Mouse (Mus musculus) gastrocnemius, adult 2 months (tissue): Measurements from ENCODE around the gene Pawr. TPM values are rescaled to one million over a fixed set of nuclear protein-coding genes. Genes with fewer than 3 reads are reported as not detected.
"Not testable (repeated sequence)": the region's sequence is repeated elsewhere in the genome, so short reads cannot be mapped to it uniquely, and the experiment has no call there.

ENCODE experiments used
- DNase-seq: peaks from one replicate; pipeline ENCODE4 v3.0.0; 2022
- H3K27ac ChIP-seq: fragments of 200-600 bp; 2 replicates; pipeline ENCODE4 v1.8.1; 2022; ENCODE audit warnings: mild to moderate bottlenecking
- H3K4me3 ChIP-seq: fragments of 200-600 bp; 2 replicates; pipeline ENCODE4 v1.8.1; 2022; ENCODE audit warnings: mild to moderate bottlenecking, moderate library complexity
- CTCF ChIP-seq: fragments of 200-600 bp; IDR thresholded peaks from 2 replicates; pipeline ENCODE4 v1.8.1; 2022; ENCODE audit warnings: antibody characterized with exemption, mild to moderate bottlenecking, moderate library complexity
- intact Hi-C: fragments of 180-260 bp; cut with DNase I; formaldehyde crosslinking; loops from one replicate; pipeline ENCODE4 v1.15.1; 2025
- total RNA-seq, 2 experiments: library from RNA; stranded (reverse); gene quantifications; 2 replicates each; pipeline ENCODE4 v1.2.3; 2021

Gene Pawr
- total RNA-seq, 2 experiments from 2014 or later: 0.99 to 1.0 TPM

DNA sequence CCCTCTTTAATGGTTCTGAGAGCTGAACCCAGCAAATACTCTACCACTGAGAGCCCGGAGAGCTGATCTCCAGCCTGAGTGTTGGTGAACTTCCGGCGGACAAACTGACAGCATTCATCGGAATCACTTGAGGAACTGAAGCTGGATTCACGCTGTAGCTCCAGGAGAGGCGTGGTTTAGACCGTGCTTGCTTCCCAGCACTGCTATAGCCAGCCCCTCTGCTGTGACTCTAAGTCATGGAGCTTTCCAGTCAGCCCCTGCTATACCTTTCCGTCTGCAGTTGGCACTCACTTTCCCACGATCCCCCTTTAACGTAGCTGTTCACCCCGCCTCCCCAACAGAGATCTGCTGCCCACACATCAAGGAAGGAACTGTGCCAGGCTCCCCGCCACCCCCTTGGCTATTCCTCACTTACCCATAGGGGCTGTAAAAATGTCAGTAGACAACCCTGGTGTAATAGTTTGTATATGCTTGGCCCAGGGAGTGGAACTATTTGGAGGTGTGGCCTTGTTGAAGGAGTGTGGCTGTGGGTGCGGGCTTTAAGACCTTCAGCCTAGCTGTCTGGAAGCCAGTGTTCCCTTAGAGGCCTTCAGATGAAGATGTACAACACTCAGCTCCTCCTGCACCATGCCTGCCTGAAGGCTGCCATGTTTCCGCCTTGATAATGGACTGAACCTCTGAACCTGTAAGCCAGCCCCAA lies 83.2 kb downstream of the Pawr start:
- no peak overlapping the region for H3K4me3 ChIP-seq
- no peak for DNase-seq
- intact Hi-C loops: no loop called here
- H3K27ac ChIP-seq: no peak overlapping the region
- TF ChIP-seq CTCF: no peak

DNA sequence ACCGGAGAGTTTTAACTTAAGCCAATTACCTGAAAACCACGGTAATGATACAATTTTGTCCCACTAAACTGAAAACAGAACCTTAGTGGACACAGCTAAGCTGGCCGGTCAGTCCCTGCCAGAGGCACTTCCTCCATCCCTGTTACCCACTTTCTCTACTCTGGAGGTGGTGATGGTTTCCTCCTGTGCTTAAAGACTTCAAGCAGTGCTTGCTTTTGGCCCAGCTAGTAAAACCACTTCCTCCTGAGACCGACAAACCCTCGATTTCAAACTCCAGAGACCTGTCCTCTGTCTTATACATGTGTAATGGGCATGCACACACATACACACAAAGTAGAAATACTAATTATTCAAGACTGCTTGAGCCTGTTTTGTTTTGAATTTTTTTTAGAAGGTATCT lies 85.5 kb downstream of the Pawr start:
- intact Hi-C loops: no loop called here
- H3K27ac ChIP-seq: no peak overlapping the region
- no peak overlapping the region for H3K4me3 ChIP-seq
- no peak for DNase-seq
- TF ChIP-seq CTCF: no peak

DNA sequence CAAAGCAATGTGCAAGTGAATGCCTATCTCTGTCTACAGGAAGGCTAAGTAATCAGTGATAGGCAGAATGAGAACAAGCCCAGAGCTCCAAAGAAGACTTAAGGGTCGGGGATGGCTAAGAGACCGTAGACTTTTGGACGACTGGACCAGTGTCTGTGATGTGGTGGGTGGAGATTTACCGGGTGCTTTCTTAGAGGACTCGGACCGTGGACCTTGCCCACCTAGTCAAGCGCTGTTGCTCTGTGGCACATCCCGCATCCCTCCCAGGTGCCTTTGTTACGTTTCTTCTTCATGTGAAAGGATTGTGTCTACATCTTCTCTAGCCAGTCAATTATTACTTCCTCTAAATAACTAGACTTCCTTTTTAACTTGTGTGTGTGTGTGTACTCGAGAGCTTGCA lies 98.6 kb downstream of the Pawr start:
- intact Hi-C loops: loop anchor here (10.0 kb wide), 1 partner anchor 576 kb away; no protein-coding TSS in a partner anchor
- TF ChIP-seq CTCF: no peak
- DNase-seq: no peak
- H3K4me3 ChIP-seq: no peak overlapping the region
- no peak overlapping the region for H3K27ac ChIP-seq

GRCm38 (mm10) chr10:108432194-108432593 lies 100.3 kb downstream of the Pawr start:
- TF ChIP-seq CTCF: no peak
- Histone ChIP-seq H3K27ac (no peak overlapping the region), H3K4me3 (no peak overlapping the region)
- no peak for DNase-seq
- intact Hi-C loops: loop anchor here (10.0 kb wide), 1 partner anchor 577 kb away; no protein-coding TSS in a partner anchor

- no peak overlapping the region for H3K27ac ChIP-seq
- no peak overlapping the region for H3K4me3 ChIP-seq
- intact Hi-C loops: loop anchor here (10.0 kb wide), 1 partner anchor 579 kb away; no protein-coding TSS in a partner anchor
- no peak for DNase-seq
- TF ChIP-seq CTCF: no peak
These were observed 102.1 kb downstream of the Pawr start for GRCm38 (mm10) chr10:108433976-108434375.

DNA sequence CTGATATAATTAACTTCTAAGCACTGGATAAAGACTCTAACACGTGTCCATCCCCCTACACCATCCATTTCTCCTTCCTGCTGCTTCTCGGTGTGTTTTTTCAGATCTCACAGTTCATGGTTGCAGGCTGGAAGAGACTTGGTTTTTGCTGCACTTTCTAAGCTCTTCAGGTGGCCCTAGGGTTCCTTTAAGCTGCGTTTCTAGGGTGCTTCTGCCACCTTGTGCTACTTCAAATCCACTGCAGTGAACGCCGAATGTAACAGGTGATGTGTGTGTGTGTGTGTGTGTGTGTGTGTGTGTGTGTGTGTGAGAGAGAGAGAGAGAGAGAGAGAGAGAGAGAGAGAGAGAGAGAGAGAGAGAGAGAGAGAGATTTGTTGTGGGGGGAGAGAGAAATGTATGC lies 103.7 kb downstream of the Pawr start:
- intact Hi-C loops: loop anchor here (1.0 to 10.0 kb wide), 2 partner anchors 136 to 581 kb away; no protein-coding TSS in a partner anchor
- Histone ChIP-seq H3K4me3 (no peak overlapping the region), H3K27ac (no peak overlapping the region)
- TF ChIP-seq CTCF: peak; percentile 39
- no peak for DNase-seq

DNA sequence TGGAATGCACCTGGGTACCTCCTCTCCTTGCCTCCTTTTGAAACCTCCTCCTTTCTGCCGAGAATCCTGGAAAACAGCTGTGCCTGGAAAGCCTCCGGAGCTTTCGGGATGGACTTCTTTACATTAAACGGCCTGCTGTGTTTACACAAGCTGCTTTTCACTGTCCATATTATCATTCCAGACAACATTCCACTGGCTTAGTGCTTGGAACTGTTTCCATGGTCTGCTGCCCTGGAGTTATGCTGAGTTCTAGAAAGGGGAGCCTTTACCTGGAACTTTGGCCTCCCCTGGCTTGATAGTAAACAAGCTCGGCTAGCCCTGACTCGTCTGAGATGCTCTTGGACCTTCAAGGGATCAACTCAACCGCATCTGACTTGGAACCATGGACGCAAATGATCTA lies 104.4 kb downstream of the Pawr start:
- Histone ChIP-seq H3K4me3 (no peak overlapping the region), H3K27ac (no peak overlapping the region)
- no peak for DNase-seq
- intact Hi-C loops: loop anchor here (10.0 kb wide), 1 partner anchor 582 kb away; no protein-coding TSS in a partner anchor
- TF ChIP-seq CTCF: no peak

- not testable (repeated sequence) for H3K27ac ChIP-seq, DNase-seq, H3K4me3 ChIP-seq
- intact Hi-C loops: loop anchor here (10.0 kb wide), 3 partner anchors 105 to 635 kb away; partner anchors contain the start of gene Pawr
These were observed 108.3 kb downstream of the Pawr start for GRCm38 (mm10) chr10:108440251-108440650.

- no peak for DNase-seq
- TF ChIP-seq CTCF: no peak
- Histone ChIP-seq H3K27ac (peak overlapping the region; percentile 58), H3K4me3 (peak overlapping the region; percentile 16)
- intact Hi-C loops: loop anchor here (10.0 kb wide), 3 partner anchors 109 to 639 kb away; partner anchors contain the start of gene Pawr
These were observed 112.3 kb downstream of the Pawr start for GRCm38 (mm10) chr10:108443931-108444876.

- no peak overlapping the region for H3K4me3 ChIP-seq
- TF ChIP-seq CTCF: no peak
- peak overlapping the region; percentile 75 for H3K27ac ChIP-seq
- DNase-seq: no peak
- intact Hi-C loops: loop anchor here (5.0 to 10.0 kb wide), 4 partner anchors 92 to 640 kb away; partner anchors contain the start of gene Pawr
These were observed 113.2 kb downstream of the Pawr start for GRCm38 (mm10) chr10:108445123-108445522.

GRCm38 (mm10) chr10:108445606-108446005 lies 113.7 kb downstream of the Pawr start:
- no peak for TF ChIP-seq CTCF
- H3K27ac ChIP-seq: peak overlapping the region; percentile 75
- DNase-seq: no peak
- H3K4me3 ChIP-seq: peak overlapping the region; percentile 68
- intact Hi-C loops: loop anchor here (2.0 to 10.0 kb wide), 5 partner anchors 92 to 641 kb away; partner anchors contain the start of gene Pawr
